Mouse (Mus musculus): Measurements from ENCODE around the gene Gpr4. TPM values are rescaled to one million over a fixed set of nuclear protein-coding genes. Genes with fewer than 3 reads are reported as not detected.

The Gpr4 gene
- total RNA-seq, 1 experiment = 3.8 TPM

GRCm38 (mm10) chr7:19268993-19269681, 56.8 kb downstream of the Gpr4 start:
- no peaks in the 10 kb centered on the region for H3K9me3 ChIP-seq (ENCODE audit: control insufficient read depth, insufficient read depth, low read depth, low read length)
- peak overlapping the region; percentile 44; the same call in 1 of the 2 replicates for H3K9ac ChIP-seq (ENCODE audit: insufficient read depth, low read depth, low read length, poor library complexity, severe bottlenecking)
- H3K4me1 ChIP-seq (ENCODE audit: control insufficient read depth in 2 of 2, insufficient read depth in 2 of 2, low read length in 2 of 2, poor library complexity in 1 of 2) = peaks cover 9 to 34% of the 10 kb centered on the region in 2 experiments
- H3K36me3 ChIP-seq (ENCODE audit: control insufficient read depth, insufficient read depth, low read length, poor library complexity, severe bottlenecking) = peaks cover 26% of the 10 kb centered on the region
- in situ Hi-C loops (cut with MboI; ENCODE audit: low sequenced_read_pairs in 2 of 2, unreplicated experiment in 2 of 2) = no loop called here
- H3K4me3 ChIP-seq (ENCODE audit: insufficient read depth in 1 of 2, low read depth in 1 of 2, low read length in 2 of 2, poor library complexity in 1 of 2, severe bottlenecking in 1 of 2) = peak overlapping the region; percentile 63 to 86
- peak overlapping the region; percentile 100; the same call in 1 of the 2 replicates for H3K27ac ChIP-seq (ENCODE audit: insufficient read depth, low read depth, low read length, poor library complexity, severe bottlenecking)
- DNase-seq (ENCODE audit: low read depth, low spot score) = no peak
- TF ChIP-seq MAFK (IDR thresholded peaks at IDR 0.05; ENCODE audit: insufficient read depth, low read depth, low read length) (no peak), HCFC1 (IDR thresholded peaks at IDR 0.05; ENCODE audit: borderline replicate concordance, insufficient read depth, low read length) (no peak), ZNF384 (IDR thresholded peaks at IDR 0.05; ENCODE audit: low read depth, low read length) (no peak), ZC3H11A (IDR thresholded peaks at IDR 0.05; ENCODE audit: borderline replicate concordance, low read depth, low read length) (no peak), CHD2 (IDR thresholded peaks at IDR 0.05; ENCODE audit: low read depth, low read length) (no peak)

GRCm38 (mm10) chr7:19269721-19270441, 57.5 kb downstream of the Gpr4 start:
- TF ChIP-seq CHD2 (IDR thresholded peaks at IDR 0.05; ENCODE audit: low read depth, low read length) = no peak
- TF ChIP-seq HCFC1 (IDR thresholded peaks at IDR 0.05; ENCODE audit: borderline replicate concordance, insufficient read depth, low read length) = no peak
- TF ChIP-seq ZNF384 (IDR thresholded peaks at IDR 0.05; ENCODE audit: low read depth, low read length) = no peak
- TF ChIP-seq MAFK (IDR thresholded peaks at IDR 0.05; ENCODE audit: insufficient read depth, low read depth, low read length) = no peak
- no peak for TF ChIP-seq ZC3H11A (IDR thresholded peaks at IDR 0.05; ENCODE audit: borderline replicate concordance, low read depth, low read length)

GRCm38 (mm10) chr7:19270509-19271237, 58.3 kb downstream of the Gpr4 start:
- Histone ChIP-seq H3K27ac (ENCODE audit: insufficient read depth, low read depth, low read length, poor library complexity, severe bottlenecking) (peak overlapping the region; percentile 100), H3K9ac (ENCODE audit: insufficient read depth, low read depth, low read length, poor library complexity, severe bottlenecking) (peak overlapping the region; percentile 86), H3K4me3 (ENCODE audit: insufficient read depth in 1 of 2, low read depth in 1 of 2, low read length in 2 of 2, poor library complexity in 1 of 2, severe bottlenecking in 1 of 2) (peak overlapping the region; percentile 86 to 98), H3K9me3 (ENCODE audit: control insufficient read depth, insufficient read depth, low read depth, low read length) (no peaks in the 10 kb centered on the region), H3K4me1 (ENCODE audit: control insufficient read depth in 2 of 2, insufficient read depth in 2 of 2, low read length in 2 of 2, poor library complexity in 1 of 2) (peaks cover 7 to 21% of the 10 kb centered on the region in 2 experiments; a peak in 3 of 4 replicates), H3K36me3 (ENCODE audit: control insufficient read depth, insufficient read depth, low read length, poor library complexity, severe bottlenecking) (peaks cover 12% of the 10 kb centered on the region; the same call in 1 of the 2 replicates)
- in situ Hi-C loops (cut with MboI; ENCODE audit: low sequenced_read_pairs in 2 of 2, unreplicated experiment in 2 of 2) = no loop called here
- TF ChIP-seq ZC3H11A (IDR thresholded peaks at IDR 0.05; ENCODE audit: borderline replicate concordance, low read depth, low read length) (no peak), ZNF384 (IDR thresholded peaks at IDR 0.05; ENCODE audit: low read depth, low read length) (0 out of 2 replicates have a peak, but pooled peaks have one; percentile 43)
- DNase-seq (ENCODE audit: low read depth, low spot score) = no peak

More at GRCm38 (mm10) chr7:19269721-19270441, 57.5 kb downstream of the Gpr4 start:
- no peaks in the 10 kb centered on the region for H3K9me3 ChIP-seq (ENCODE audit: control insufficient read depth, insufficient read depth, low read depth, low read length)
- in situ Hi-C loops (cut with MboI; ENCODE audit: low sequenced_read_pairs in 2 of 2, unreplicated experiment in 2 of 2) = no loop called here
- H3K9ac ChIP-seq (ENCODE audit: insufficient read depth, low read depth, low read length, poor library complexity, severe bottlenecking) = peak overlapping the region; percentile 55; the same call in 1 of the 2 replicates
- DNase-seq (ENCODE audit: low read depth, low spot score) = no peak
- peaks cover 19% of the 10 kb centered on the region; the same call in 1 of the 2 replicates for H3K36me3 ChIP-seq (ENCODE audit: control insufficient read depth, insufficient read depth, low read length, poor library complexity, severe bottlenecking)
- H3K4me3 ChIP-seq (ENCODE audit: insufficient read depth in 1 of 2, low read depth in 1 of 2, low read length in 2 of 2, poor library complexity in 1 of 2, severe bottlenecking in 1 of 2) = peak overlapping the region; percentile 86 to 98
- peaks cover 9 to 28% of the 10 kb centered on the region in 2 experiments for H3K4me1 ChIP-seq (ENCODE audit: control insufficient read depth in 2 of 2, insufficient read depth in 2 of 2, low read length in 2 of 2, poor library complexity in 1 of 2)
- peak overlapping the region; percentile 100; the same call in 1 of the 2 replicates for H3K27ac ChIP-seq (ENCODE audit: insufficient read depth, low read depth, low read length, poor library complexity, severe bottlenecking)
